Mouse (Mus musculus) ES-Bruce4 (cell line): ENCODE results near the gene St6galnac3. TPM values are rescaled to one million over a fixed set of nuclear protein-coding genes. Genes with fewer than 3 reads are reported as not detected.

Experiments
- H3K27ac ChIP-seq: 2 replicates; pipeline ENCODE4 v1.5.1; 2012; ENCODE audit warnings: low read length, inconsistent platforms; ENCODE audit not compliant: insufficient read depth
- H3K27me3 ChIP-seq: 2 replicates; pipeline ENCODE4 v1.6.1; 2012; ENCODE audit warnings: mild to moderate bottlenecking, low read length, inconsistent platforms; ENCODE audit not compliant: control insufficient read depth, poor library complexity, insufficient read depth, severe bottlenecking
- H3K36me3 ChIP-seq: 2 replicates; pipeline ENCODE4 v1.6.1; 2012; ENCODE audit warnings: inconsistent platforms, mild to moderate bottlenecking, low read length, moderate library complexity; ENCODE audit not compliant: control insufficient read depth, poor library complexity, insufficient read depth, severe bottlenecking
- H3K4me1 ChIP-seq: one replicate; pipeline ENCODE4 v1.8.1; 2011; ENCODE audit warnings: low read length; ENCODE audit not compliant: control insufficient read depth, insufficient read depth
- H3K4me3 ChIP-seq: 2 replicates; pipeline ENCODE4 v1.5.1; 2011; ENCODE audit warnings: low read depth, mild to moderate bottlenecking, low read length
- H3K9ac ChIP-seq: 2 replicates; pipeline ENCODE4 v1.6.1; 2012; ENCODE audit warnings: low read depth, mild to moderate bottlenecking, inconsistent platforms; ENCODE audit not compliant: poor library complexity, severe bottlenecking
- H3K9me3 ChIP-seq: replicated peaks from 2 replicates; pipeline ENCODE4 v1.6.1; 2012; ENCODE audit warnings: mild to moderate bottlenecking, low read length, inconsistent platforms; ENCODE audit not compliant: control insufficient read depth, poor library complexity, insufficient read depth, severe bottlenecking
- CTCF ChIP-seq: IDR thresholded peaks from one replicate; pipeline ENCODE4 v1.8.1; 2011; ENCODE audit warnings: low read depth, low read length
- EP300 ChIP-seq: IDR thresholded peaks from 2 replicates; pipeline ENCODE4 v1.6.1; 2011; ENCODE audit warnings: low read depth, low read length; ENCODE audit not compliant: insufficient read depth
- POLR2A ChIP-seq: IDR thresholded peaks from one replicate; pipeline ENCODE4 v1.8.1; 2011; ENCODE audit warnings: low read length; ENCODE audit not compliant: insufficient read depth
- polyA plus RNA-seq: library from polyadenylated mRNA; stranded (reverse); fragments of >200 nt; gene quantifications from 2 replicates; pipeline ENCODE4 v1.2.4, GENCODE M21; 2011; ENCODE audit warnings: low read depth; ENCODE audit not compliant: missing spikeins, insufficient read depth, insufficient read length

Gene St6galnac3
- polyA plus RNA-seq, 1 experiment, result 4.8 TPM

DNA sequence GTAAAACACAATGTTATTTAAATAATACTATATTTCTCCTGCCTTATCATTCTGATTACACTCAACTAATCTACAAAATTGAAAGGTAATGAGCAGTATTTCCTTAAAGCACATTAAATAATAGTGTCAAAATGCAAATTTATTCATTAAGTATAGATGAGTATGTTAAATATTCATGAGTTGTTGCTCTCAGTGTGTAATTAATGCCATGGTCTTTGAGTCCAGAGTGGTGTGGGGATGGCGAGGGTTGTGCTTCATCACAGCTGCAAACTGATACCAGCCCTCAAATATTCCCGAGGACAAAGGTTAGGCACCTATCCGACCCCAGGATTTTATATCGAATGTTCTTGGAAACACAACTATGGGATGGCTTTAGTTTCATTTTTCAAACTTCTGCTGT is 548.2 kb downstream of the St6galnac3 start:
- Histone ChIP-seq H3K4me1 (no peaks in the 10 kb centered on the region), H3K27me3 (no peaks in the 10 kb centered on the region), H3K9ac (no peak overlapping the region), H3K27ac (no peak overlapping the region), H3K4me3 (no peak overlapping the region), H3K36me3 (no peaks in the 10 kb centered on the region), H3K9me3 (no peaks in the 10 kb centered on the region)
- TF ChIP-seq CTCF (no peak), POLR2A (no peak), EP300 (no peak)

- Histone ChIP-seq H3K9me3 (no peaks in the 10 kb centered on the region), H3K27ac (no peak overlapping the region), H3K27me3 (no peaks in the 10 kb centered on the region), H3K4me1 (no peaks in the 10 kb centered on the region), H3K9ac (no peak overlapping the region), H3K36me3 (no peaks in the 10 kb centered on the region), H3K4me3 (no peak overlapping the region)
- TF ChIP-seq EP300, result no peak
- TF ChIP-seq POLR2A, result no peak
- TF ChIP-seq CTCF, result no peak
Observed at GRCm38 (mm10) chr3:153176325-153176724, 548.6 kb downstream of the St6galnac3 start.

DNA sequence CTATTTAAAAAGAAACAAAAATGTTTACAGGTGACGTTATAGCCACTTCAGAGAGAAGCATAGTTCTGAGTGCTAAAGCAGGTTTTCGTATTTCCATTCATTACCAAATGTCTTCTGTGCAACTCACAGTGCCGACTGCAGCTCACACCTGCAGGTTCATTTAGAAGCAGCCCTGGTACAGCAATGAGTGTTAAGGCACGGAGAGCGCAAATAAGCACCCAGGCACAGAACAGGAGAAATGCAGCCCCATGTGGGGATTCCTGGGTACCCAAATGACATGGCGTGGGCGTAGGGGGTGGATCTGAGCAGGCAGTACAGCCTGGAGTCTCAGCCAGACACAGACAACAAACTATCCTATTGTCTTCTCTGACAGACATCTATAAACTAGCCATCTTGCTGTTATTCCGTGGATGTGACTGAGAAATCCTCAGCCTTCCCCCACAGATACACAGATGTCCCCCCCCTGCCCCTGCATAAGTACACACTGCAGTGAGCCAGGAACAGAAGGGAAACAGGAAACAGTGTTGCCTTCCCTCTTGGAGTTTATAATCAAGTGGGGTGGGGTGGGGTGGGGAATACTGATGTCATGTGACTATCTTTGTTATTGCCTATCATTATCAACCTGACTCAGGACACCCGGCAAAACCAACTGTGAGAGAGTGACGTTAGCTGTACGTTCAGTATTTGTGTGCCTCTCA is 550.5 kb downstream of the St6galnac3 start:
- H3K9me3 ChIP-seq, result no peaks in the 10 kb centered on the region
- TF ChIP-seq POLR2A, result no peak
- TF ChIP-seq EP300, result no peak
- no peak for TF ChIP-seq CTCF

GRCm38 (mm10) chr3:153173567-153173966 is 551.4 kb downstream of the St6galnac3 start:
- Histone ChIP-seq H3K9ac (no peak overlapping the region), H3K9me3 (no peaks in the 10 kb centered on the region)
- TF ChIP-seq EP300, result no peak
- no peak for TF ChIP-seq CTCF
- TF ChIP-seq POLR2A, result no peak

More for the DNA sequence above, 550.5 kb downstream of the St6galnac3 start:
- Histone ChIP-seq H3K4me3 (no peak overlapping the region), H3K27me3 (no peaks in the 10 kb centered on the region), H3K27ac (no peak overlapping the region), H3K36me3 (no peaks in the 10 kb centered on the region), H3K4me1 (no peaks in the 10 kb centered on the region), H3K9ac (no peak overlapping the region)

GRCm38 (mm10) chr3:153170146-153170545 is 554.8 kb downstream of the St6galnac3 start:
- Histone ChIP-seq H3K27me3 (no peaks in the 10 kb centered on the region), H3K27ac (no peak overlapping the region), H3K9ac (no peak overlapping the region), H3K9me3 (no peaks in the 10 kb centered on the region; the same call in 1 of the 2 replicates), H3K4me3 (no peak overlapping the region), H3K4me1 (no peaks in the 10 kb centered on the region), H3K36me3 (no peaks in the 10 kb centered on the region)
- no peak for TF ChIP-seq CTCF
- no peak for TF ChIP-seq POLR2A

More at GRCm38 (mm10) chr3:153173567-153173966, 551.4 kb downstream of the St6galnac3 start:
- Histone ChIP-seq H3K4me1 (no peaks in the 10 kb centered on the region), H3K27me3 (no peaks in the 10 kb centered on the region), H3K36me3 (no peaks in the 10 kb centered on the region), H3K4me3 (no peak overlapping the region), H3K27ac (no peak overlapping the region)

DNA sequence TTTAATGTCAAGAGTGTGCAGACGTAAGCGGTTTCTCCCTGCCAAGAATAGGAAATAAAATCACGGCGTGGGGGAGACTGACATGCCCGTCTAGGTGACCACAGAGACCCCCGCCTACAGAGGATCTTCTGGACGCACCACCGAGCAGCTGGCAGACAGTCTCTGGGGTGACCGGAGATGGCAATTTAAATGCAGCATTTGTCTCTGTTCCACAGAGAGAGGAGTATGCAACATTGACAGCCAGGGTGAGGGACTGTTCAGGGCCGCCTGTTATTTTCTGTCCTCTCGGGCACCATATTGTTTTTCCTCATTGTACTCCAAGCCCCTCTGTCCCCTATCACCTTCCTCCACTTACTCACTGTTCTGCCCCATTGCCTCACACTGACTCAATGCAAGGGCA is 555.2 kb downstream of the St6galnac3 start:
- TF ChIP-seq POLR2A (no peak), CTCF (no peak), EP300 (no peak)
- no peak overlapping the region for H3K27ac ChIP-seq
- H3K36me3 ChIP-seq, result no peaks in the 10 kb centered on the region
- H3K4me3 ChIP-seq, result no peak overlapping the region
- H3K4me1 ChIP-seq, result no peaks in the 10 kb centered on the region
- no peaks in the 10 kb centered on the region for H3K27me3 ChIP-seq
- H3K9ac ChIP-seq, result no peak overlapping the region
- no peaks in the 10 kb centered on the region; the same call in 1 of the 2 replicates for H3K9me3 ChIP-seq
